ENCODE assay signal across 8 mouse cellular contexts in genomic region chr1:190831839-190832497, GRCm38 (mm10).
DNase-seq lines count a peak whose midpoint lies in the region; ATAC-seq and TF ChIP-seq lines count a peak whose summit lies in the region.

No protein-coding gene starts in this region.

- TF ChIP-seq CTCF in E14TG2a.4 (conservative IDR thresholded peaks at IDR 0.05; ENCODE audit: low read length): peak; percentile 59
- TF ChIP-seq CTCF in brain, embryonic 14.5 days (IDR thresholded peaks at IDR 0.05; ENCODE audit: borderline replicate concordance, extremely low read depth, insufficient read depth, insufficient read length): peak; percentile 65; the same call in 1 of the 2 replicates

- WGBS in hindbrain, embryonic 10.5 days: 62% methylated on average over 10 of the region's 10 CpGs
- 61% methylated on average over 10 of the region's 10 CpGs for whole genome bisulfite sequencing in hindbrain, embryonic 12.5 days
- 12% methylated on average over 10 of the region's 10 CpGs for WGBS in large intestine, adult 2 months
- WGBS in stomach, embryonic 16.5 days: 44% methylated on average over 10 of the region's 10 CpGs

- no peak overlapping the region for H3K4me2 ChIP-seq in hindbrain, embryonic 12.5 days (replicated peaks)
- no peak overlapping the region for H3K4me2 ChIP-seq in stomach, embryonic 16.5 days (ENCODE audit: low read depth, low read length)

- DNase-seq in hindbrain, embryonic 10.5 days (ENCODE audit: low spot score): peak; percentile 29
- peak; percentile 70 for DNase-seq in brain, embryonic 14.5 days (ENCODE audit: low read depth)
- peak; percentile 46 to 78 for DNase-seq in frontal cortex, postnatal 36 days (ENCODE audit: low spot score in 2 of 2)
- peak; percentile 53 for DNase-seq in large intestine, adult 2 months (ENCODE audit: low read depth, low spot score)
- peak; percentile 71 for DNase-seq in lung, postnatal 14 days

- H3K4me1 ChIP-seq in hindbrain, embryonic 10.5 days (replicated peaks): 0 out of 2 replicates have a peak, but pooled peaks cover 3% of the 10 kb centered on the region
- no peaks in the 10 kb centered on the region for H3K4me1 ChIP-seq in hindbrain, embryonic 12.5 days
- H3K4me1 ChIP-seq in E14TG2a.4 (replicated peaks; ENCODE audit: low read depth, low read length): no peaks in the 10 kb centered on the region
- peaks cover 3% of the 10 kb centered on the region; the same call in 1 of the 2 replicates for H3K4me1 ChIP-seq in stomach, embryonic 16.5 days (ENCODE audit: control insufficient read depth, insufficient read depth, low read length)

- H3K36me3 ChIP-seq in hindbrain, embryonic 10.5 days: peaks cover 20% of the 10 kb centered on the region
- H3K36me3 ChIP-seq in hindbrain, embryonic 12.5 days: peaks cover 15% of the 10 kb centered on the region
- H3K36me3 ChIP-seq in E14TG2a.4 (ENCODE audit: insufficient read depth, low read length): peaks cover 14% of the 10 kb centered on the region
- no peaks in the 10 kb centered on the region for H3K36me3 ChIP-seq in stomach, embryonic 16.5 days (ENCODE audit: control insufficient read depth, insufficient read depth, low read length)

- ATAC-seq in hindbrain, embryonic 12.5 days (ENCODE audit: low FRiP score): no peak
- peak; percentile 38; the same call in 1 of the 2 replicates for ATAC-seq in stomach, embryonic 16.5 days (ENCODE audit: insufficient read depth, low FRiP score)

- H3K27me3 ChIP-seq in hindbrain, embryonic 10.5 days (ENCODE audit: insufficient read depth, poor library complexity, severe bottlenecking): no peaks in the 10 kb centered on the region
- no peaks in the 10 kb centered on the region for H3K27me3 ChIP-seq in hindbrain, embryonic 12.5 days
- H3K27me3 ChIP-seq in E14TG2a.4 (ENCODE audit: insufficient read depth, low read length): no peaks in the 10 kb centered on the region
- H3K27me3 ChIP-seq in stomach, embryonic 16.5 days (ENCODE audit: control insufficient read depth, insufficient read depth, low read length): no peaks in the 10 kb centered on the region

- H3K4me3 ChIP-seq in hindbrain, embryonic 10.5 days: no peak overlapping the region
- H3K4me3 ChIP-seq in hindbrain, embryonic 12.5 days: no peak overlapping the region
- H3K4me3 ChIP-seq in E14TG2a.4 (replicated peaks; ENCODE audit: low read length): no peak overlapping the region
- no peak overlapping the region for H3K4me3 ChIP-seq in stomach, embryonic 16.5 days (replicated peaks; ENCODE audit: low read length)

- no peak for TF ChIP-seq POLR2A in brain, embryonic 14.5 days (IDR thresholded peaks at IDR 0.05; ENCODE audit: borderline replicate concordance, extremely low read depth, insufficient read depth, insufficient read length, poor library complexity, severe bottlenecking)

- H3K9me3 ChIP-seq in hindbrain, embryonic 10.5 days: no peaks in the 10 kb centered on the region
- H3K9me3 ChIP-seq in hindbrain, embryonic 12.5 days (replicated peaks): no peaks in the 10 kb centered on the region
- no peaks in the 10 kb centered on the region for H3K9me3 ChIP-seq in E14TG2a.4 (ENCODE audit: low read length)
- no peaks in the 10 kb centered on the region for H3K9me3 ChIP-seq in stomach, embryonic 16.5 days (replicated peaks; ENCODE audit: control insufficient read depth, low read length)

- no peak overlapping the region for H3K27ac ChIP-seq in hindbrain, embryonic 10.5 days
- H3K27ac ChIP-seq in hindbrain, embryonic 12.5 days: no peak overlapping the region
- no peak overlapping the region for H3K27ac ChIP-seq in stomach, embryonic 16.5 days (ENCODE audit: low read length)

- no peak overlapping the region for H3K9ac ChIP-seq in hindbrain, embryonic 12.5 days
- H3K9ac ChIP-seq in stomach, embryonic 16.5 days (ENCODE audit: low read length): no peak overlapping the region
